Mouse (Mus musculus) heart, postnatal 0 days (tissue): ENCODE measurements around the gene Olfr633. TPM values are rescaled to one million over a fixed set of nuclear protein-coding genes. Genes with fewer than 3 reads are reported as not detected.
A peak's percentile ranks its signal among the peaks of the same experiment; 100 is the strongest.

Experiments used
- ATAC-seq: fragments of 200-750 bp; cut with Nextera tagmentation; 2 replicates; pipeline ENCODE4 v1.8.0; 2017; ENCODE audit warnings: low read depth, moderate number of reproducible peaks, moderate library complexity; ENCODE audit not compliant: insufficient read depth
- DNase-seq: peaks from one replicate; pipeline ENCODE4 v3.0.0-alpha.2; 2016; ENCODE audit warnings: low spot score
- H3K27ac ChIP-seq: fragments of 300-500 bp; sonication (generic); 2 replicates; pipeline ENCODE4 v1.5.1; 2014; ENCODE audit warnings: low read depth, mild to moderate bottlenecking
- H3K27me3 ChIP-seq: fragments of 300-500 bp; sonication (generic); 2 replicates; pipeline ENCODE4 v1.6.1; 2014; ENCODE audit warnings: low read length, mixed read lengths; ENCODE audit not compliant: control insufficient read depth, insufficient read depth
- H3K36me3 ChIP-seq: fragments of 300-500 bp; sonication (generic); replicated peaks from 2 replicates; pipeline ENCODE4 v1.6.1; 2014; ENCODE audit warnings: low read length, mixed read lengths; ENCODE audit not compliant: control insufficient read depth, insufficient read depth
- H3K4me1 ChIP-seq: fragments of 300-500 bp; sonication (generic); 2 replicates; pipeline ENCODE4 v1.6.1; 2014; ENCODE audit warnings: antibody characterized with exemption; ENCODE audit not compliant: control insufficient read depth, insufficient read depth
- H3K4me2 ChIP-seq: fragments of 300-500 bp; sonication (generic); 2 replicates; pipeline ENCODE4 v1.6.1; 2014; ENCODE audit warnings: low read depth, mild to moderate bottlenecking, low read length, moderate library complexity
- H3K4me3 ChIP-seq: fragments of 300-500 bp; sonication (generic); 2 replicates; pipeline ENCODE4 v1.5.1; 2014; ENCODE audit warnings: low read depth, low read length
- H3K9ac ChIP-seq: fragments of 300-500 bp; sonication (generic); replicated peaks from 2 replicates; pipeline ENCODE4 v1.6.1; 2014; ENCODE audit warnings: low read depth, low read length, mixed read lengths
- H3K9me3 ChIP-seq: fragments of 300-500 bp; sonication (generic); replicated peaks from 2 replicates; pipeline ENCODE4 v1.6.1; 2016; ENCODE audit warnings: low read length; ENCODE audit not compliant: control insufficient read depth
- CTCF ChIP-seq: IDR thresholded peaks from 2 replicates; pipeline ENCODE4 v1.5.1; 2016; ENCODE audit warnings: antibody characterized with exemption, control low read depth, low read depth
- EP300 ChIP-seq: IDR thresholded peaks from 2 replicates; pipeline ENCODE4 v1.6.1; 2016; ENCODE audit warnings: antibody characterized with exemption, low read depth
- WGBS: fragments of 180-500 bp; shearing (Covaris S2); extraction: QIAGEN DNeasy Blood & Tissue Kit; methylation state at CpG from one replicate; pipeline ENCODE4 v1.1.7; 2014; 5-methylcytosine and 5-hydroxymethylcytosine counted together
- polyA plus RNA-seq: library from polyadenylated mRNA; unstranded; fragments of >200 nt; fragmentation: Nextera tagmentation; extraction: Ambion mirVana; gene quantifications from 2 replicates; pipeline ENCODE4 v1.2.1, GENCODE M21; 2015
- total RNA-seq: library from RNA; depleted of rRNA; stranded (reverse); fragments of >200 nt; gene quantifications from 2 replicates; pipeline ENCODE4 v1.2.3, GENCODE M21; 2014; ENCODE audit warnings: low replicate concordance; rRNA removed

The Olfr633 gene
- not detected in 2 replicates for total RNA-seq
- polyA plus RNA-seq: not detected in 2 replicates

GRCm38 (mm10) chr7:103944137-103944536, at the start of gene Olfr633:
Olfr633 (plus strand) TSS chr7:103944437.
- no peaks in the 10 kb centered on the region for H3K36me3 ChIP-seq
- H3K27me3 ChIP-seq: no peaks in the 10 kb centered on the region
- no peak within 1 kb of the TSS for H3K27ac ChIP-seq
- no peak within 1 kb of the TSS for H3K4me2 ChIP-seq
- DNase-seq: no peak
- H3K4me1 ChIP-seq: no peaks in the 10 kb centered on the region
- no peaks in the 10 kb centered on the region for H3K9me3 ChIP-seq
- no peak within 1 kb of the TSS for H3K4me3 ChIP-seq
- no peak within 1 kb of the TSS for H3K9ac ChIP-seq
- no peak for ATAC-seq
- TF ChIP-seq EP300: no peak
- TF ChIP-seq CTCF: no peak

DNA sequence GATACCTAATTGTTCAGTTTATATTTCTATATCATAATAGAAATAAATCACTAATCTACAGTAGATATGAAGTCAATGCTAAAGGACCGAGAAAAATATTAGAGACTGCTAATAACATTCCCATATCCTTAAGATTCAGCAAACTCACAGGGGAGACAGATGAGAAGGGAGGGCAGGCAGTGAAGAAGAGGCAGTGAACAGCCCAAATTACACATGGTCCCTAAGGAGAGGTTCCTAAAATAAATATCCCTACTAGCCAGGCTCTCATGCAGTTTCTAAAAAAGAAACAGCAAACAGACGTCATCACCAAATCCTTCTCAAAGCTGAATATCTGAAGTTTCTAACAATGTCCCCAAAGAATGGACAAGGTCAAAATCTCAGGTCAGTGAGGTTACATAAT, 41.0 kb upstream of the Olfr633 start, which contains the start of gene Olfr65:
Olfr65 (plus strand) TSS at position 301 of the 400 bp plus-strand sequence.
- ATAC-seq: no peak
- Histone ChIP-seq H3K4me1 (no peaks in the 10 kb centered on the region), H3K36me3 (no peaks in the 10 kb centered on the region), H3K9me3 (no peaks in the 10 kb centered on the region), H3K9ac (no peak within 1 kb of the TSS), H3K4me3 (no peak within 1 kb of the TSS), H3K27ac (no peak within 1 kb of the TSS), H3K4me2 (no peak within 1 kb of the TSS), H3K27me3 (no peaks in the 10 kb centered on the region; the same call in 1 of the 2 replicates)
- DNase-seq: no peak
- 47% methylated on average over 2 of the region's 2 CpGs for WGBS
- TF ChIP-seq EP300 (no peak), CTCF (no peak)

- WGBS: 1% methylated on average over 3 of the region's 3 CpGs
- no peak overlapping the region for H3K9ac ChIP-seq
- no peaks in the 10 kb centered on the region for H3K9me3 ChIP-seq
- no peaks in the 10 kb centered on the region for H3K36me3 ChIP-seq
- DNase-seq (peak; percentile 25), ATAC-seq (peak; percentile 44; the same call in 1 of the 2 replicates)
- no peak overlapping the region for H3K4me3 ChIP-seq
- no peak for TF ChIP-seq CTCF
- 0 out of 2 replicates have a peak, but pooled peaks have one; percentile 50 for TF ChIP-seq EP300
- no peaks in the 10 kb centered on the region; the same call in 1 of the 2 replicates for H3K27me3 ChIP-seq
- no peak overlapping the region for H3K27ac ChIP-seq
- H3K4me2 ChIP-seq: no peak overlapping the region
- peaks cover 3% of the 10 kb centered on the region; the same call in 1 of the 2 replicates for H3K4me1 ChIP-seq
Measured at GRCm38 (mm10) chr7:103910047-103910446, 34.2 kb upstream of the Olfr633 start.

GRCm38 (mm10) chr7:103912969-103913511, 31.2 kb upstream of the Olfr633 start:
- Histone ChIP-seq H3K4me3 (no peak overlapping the region), H3K36me3 (no peaks in the 10 kb centered on the region), H3K27me3 (no peaks in the 10 kb centered on the region), H3K4me1 (peaks cover 3% of the 10 kb centered on the region; the same call in 1 of the 2 replicates), H3K9me3 (no peaks in the 10 kb centered on the region), H3K4me2 (no peak overlapping the region), H3K27ac (no peak overlapping the region), H3K9ac (no peak overlapping the region)
- no peak for ATAC-seq
- no peak for DNase-seq
- WGBS: 52% methylated on average over 8 of the region's 8 CpGs
- TF ChIP-seq CTCF (peak; percentile 29), EP300 (no peak)

GRCm38 (mm10) chr7:103915338-103915737, 28.9 kb upstream of the Olfr633 start:
- Histone ChIP-seq H3K4me3 (no peak overlapping the region), H3K36me3 (no peaks in the 10 kb centered on the region), H3K9me3 (no peaks in the 10 kb centered on the region), H3K4me2 (no peak overlapping the region), H3K4me1 (no peaks in the 10 kb centered on the region), H3K27ac (no peak overlapping the region), H3K27me3 (no peaks in the 10 kb centered on the region), H3K9ac (no peak overlapping the region)
- no peak for ATAC-seq
- no peak for DNase-seq
- no peak for TF ChIP-seq CTCF
- no peak for TF ChIP-seq EP300

- no peak within 1 kb of the TSS for H3K9ac ChIP-seq
- DNase-seq: no peak
- H3K4me2 ChIP-seq: no peak within 1 kb of the TSS
- no peaks in the 10 kb centered on the region for H3K27me3 ChIP-seq
- no peaks in the 10 kb centered on the region for H3K4me1 ChIP-seq
- no peaks in the 10 kb centered on the region for H3K36me3 ChIP-seq
- no peaks in the 10 kb centered on the region for H3K9me3 ChIP-seq
- TF ChIP-seq EP300: no peak
- no peak for TF ChIP-seq CTCF
- H3K27ac ChIP-seq: no peak within 1 kb of the TSS
- ATAC-seq: no peak
- H3K4me3 ChIP-seq: no peak within 1 kb of the TSS
Measured at GRCm38 (mm10) chr7:103928525-103928924, 15.7 kb upstream of the Olfr633 start, which contains the start of gene Olfr631. Olfr631 (plus strand) TSS chr7:103928825.
